Mouse (Mus musculus): Measurements from ENCODE around the gene Zdhhc3.

The Zdhhc3 gene

GRCm38 (mm10) chr9:123112805-123113521, at the start of gene Zdhhc3, which contains the start of gene Exosc7:
Zdhhc3 (minus strand) TSS chr9:123113205.
Exosc7 (plus strand) TSS chr9:123113215.
- CTCF ChIA-PET: interaction anchor here (1.0 kb wide), 1 partner anchor 20 kb away, joined by 3 read pairs; no protein-coding TSS in a partner anchor

- CTCF ChIA-PET: no interaction called here
Observed at GRCm38 (mm10) chr9:123161792-123162191, 48.8 kb upstream of the Zdhhc3 start.

- CTCF ChIA-PET: interaction anchor here (0.6 kb wide), 1 partner anchor 1180 kb away, joined by 3 read pairs; no protein-coding TSS in a partner anchor
Observed at GRCm38 (mm10) chr9:123159330-123159729, 46.3 kb upstream of the Zdhhc3 start.

GRCm38 (mm10) chr9:123158125-123158836, 45.3 kb upstream of the Zdhhc3 start:
- CTCF ChIA-PET: no interaction called here

- CTCF ChIA-PET: interaction anchor here (0.9 kb wide), 1 partner anchor 14 kb away, joined by 25 read pairs; no protein-coding TSS in a partner anchor
Observed at GRCm38 (mm10) chr9:123157699-123158098, 44.7 kb upstream of the Zdhhc3 start.

GRCm38 (mm10) chr9:123156910-123157361, 43.9 kb upstream of the Zdhhc3 start:
- CTCF ChIA-PET: interaction anchor here (0.9 kb wide), 1 partner anchor 15 kb away, joined by 25 read pairs; no protein-coding TSS in a partner anchor

GRCm38 (mm10) chr9:123153121-123153520, 40.1 kb upstream of the Zdhhc3 start:
- CTCF ChIA-PET: no interaction called here

- CTCF ChIA-PET: interaction anchor here (0.6 kb wide), 1 partner anchor 416 kb away, joined by 4 read pairs; no protein-coding TSS in a partner anchor
Observed at GRCm38 (mm10) chr9:123152026-123152425, 39.0 kb upstream of the Zdhhc3 start.

GRCm38 (mm10) chr9:123151561-123151960, 38.6 kb upstream of the Zdhhc3 start:
- CTCF ChIA-PET: no interaction called here

- CTCF ChIA-PET: interaction anchor here (0.7 kb wide), 1 partner anchor 295 kb away, joined by 3 read pairs; no protein-coding TSS in a partner anchor
Observed at GRCm38 (mm10) chr9:123150241-123151020, 37.4 kb upstream of the Zdhhc3 start, which contains the start of gene Clec3b. Clec3b (plus strand) TSS chr9:123150946.

- CTCF ChIA-PET: no interaction called here
Observed at GRCm38 (mm10) chr9:123148430-123148829, 35.4 kb upstream of the Zdhhc3 start.

- CTCF ChIA-PET: no interaction called here
Observed at GRCm38 (mm10) chr9:123139887-123140614, 27.0 kb upstream of the Zdhhc3 start.

GRCm38 (mm10) chr9:123138891-123139474, 26.0 kb upstream of the Zdhhc3 start:
- CTCF ChIA-PET: no interaction called here

- CTCF ChIA-PET: no interaction called here
Observed at GRCm38 (mm10) chr9:123136953-123137682, 24.1 kb upstream of the Zdhhc3 start.

GRCm38 (mm10) chr9:123132994-123133393, 20.0 kb upstream of the Zdhhc3 start:
- CTCF ChIA-PET: interaction anchor here (0.5 to 0.7 kb wide), 3 partner anchors 20 to 756 kb away, joined by 3 to 11 read pairs (median 8); partner anchors contain the start of genes Exosc7 and Zdhhc3

- CTCF ChIA-PET: no interaction called here
Observed at GRCm38 (mm10) chr9:123127663-123128062, 14.7 kb upstream of the Zdhhc3 start.

GRCm38 (mm10) chr9:123124413-123124981, 11.5 kb upstream of the Zdhhc3 start:
- CTCF ChIA-PET: interaction anchor here (0.6 kb wide), 1 partner anchor 155 kb away, joined by 15 read pairs; no protein-coding TSS in a partner anchor

GRCm38 (mm10) chr9:123123571-123124412, 10.8 kb upstream of the Zdhhc3 start:
- CTCF ChIA-PET: no interaction called here

All from spleen, embryonic (tissue).